Mouse (Mus musculus) liver, embryonic 11.5 days (tissue): ENCODE data around the gene Hephl1. TPM values are rescaled to one million over a fixed set of nuclear protein-coding genes. Genes with fewer than 3 reads are reported as not detected.
A peak's percentile ranks its signal among the peaks of the same experiment; 100 is the strongest.

Experiments used
- ATAC-seq: fragments of 200-750 bp; cut with Nextera tagmentation; replicated peaks from 2 replicates; pipeline ENCODE4 v1.8.0; 2017; ENCODE audit warnings: moderate number of reproducible peaks, mild to moderate bottlenecking, moderate TSS enrichment, moderate library complexity; ENCODE audit not compliant: low FRiP score
- DNase-seq: peaks from one replicate; pipeline ENCODE4 v3.0.0-alpha.2; 2017; ENCODE audit warnings: low spot score
- H3K27ac ChIP-seq: fragments of 300-500 bp; sonication (generic); 2 replicates; pipeline ENCODE4 v1.5.1; 2014; ENCODE audit warnings: mild to moderate bottlenecking, low read depth, low read length, control low read depth
- H3K27me3 ChIP-seq: fragments of 300-500 bp; sonication (generic); replicated peaks from 2 replicates; pipeline ENCODE4 v1.6.1; 2014; ENCODE audit warnings: low read length, mixed read lengths; ENCODE audit not compliant: control insufficient read depth, insufficient read depth
- H3K36me3 ChIP-seq: fragments of 300-500 bp; sonication (generic); 2 replicates; pipeline ENCODE4 v1.6.1; 2014; ENCODE audit warnings: mild to moderate bottlenecking, low read length, moderate library complexity, mixed read lengths; ENCODE audit not compliant: control insufficient read depth, insufficient read depth
- H3K4me1 ChIP-seq: fragments of 300-500 bp; sonication (generic); replicated peaks from 2 replicates; pipeline ENCODE4 v1.6.1; 2014; ENCODE audit warnings: low read length, mixed read lengths; ENCODE audit not compliant: control insufficient read depth, insufficient read depth
- H3K4me2 ChIP-seq: fragments of 300-500 bp; sonication (generic); 2 replicates; pipeline ENCODE4 v1.6.1; 2014; ENCODE audit warnings: mild to moderate bottlenecking, control low read depth, moderate library complexity
- H3K4me3 ChIP-seq: fragments of 300-500 bp; sonication (generic); 2 replicates; pipeline ENCODE4 v1.5.1; 2014; ENCODE audit warnings: low read depth, low read length, control low read depth
- H3K9ac ChIP-seq: fragments of 300-500 bp; sonication (generic); 2 replicates; pipeline ENCODE4 v1.6.1; 2014; ENCODE audit warnings: low read depth, low read length, control low read depth
- H3K9me3 ChIP-seq: fragments of 300-500 bp; sonication (generic); 2 replicates; pipeline ENCODE4 v1.6.1; 2016; ENCODE audit warnings: low read length, inconsistent platforms, mixed read lengths; ENCODE audit not compliant: control insufficient read depth
- WGBS: fragments of 180-500 bp; shearing (Covaris S2); extraction: QIAGEN DNeasy Blood & Tissue Kit; methylation state at CpG from one replicate; pipeline ENCODE4 v1.1.7; 2014; 5-methylcytosine and 5-hydroxymethylcytosine counted together
- polyA plus RNA-seq: library from polyadenylated mRNA; unstranded; fragments of >200 nt; fragmentation: Nextera tagmentation; extraction: Ambion mirVana; gene quantifications from 2 replicates; pipeline ENCODE4 v1.2.1, GENCODE M21; 2014

Hephl1 gene
- polyA plus RNA-seq, 1 experiment from 2014 or later: not detected

- no peak overlapping the region for H3K27ac ChIP-seq
- WGBS: 89% methylated on average over 4 of the region's 4 CpGs
- H3K9ac ChIP-seq: no peak overlapping the region
- no peaks in the 10 kb centered on the region for H3K27me3 ChIP-seq
- no peak for DNase-seq
- H3K9me3 ChIP-seq: no peaks in the 10 kb centered on the region
- no peak for ATAC-seq
- no peak overlapping the region for H3K4me3 ChIP-seq
- peaks cover 3% of the 10 kb centered on the region for H3K4me1 ChIP-seq
- no peak overlapping the region for H3K4me2 ChIP-seq
- no peaks in the 10 kb centered on the region for H3K36me3 ChIP-seq
Observed at GRCm38 (mm10) chr9:15032797-15033196, 79.1 kb downstream of the Hephl1 start.

GRCm38 (mm10) chr9:15030771-15031170 lies 81.1 kb downstream of the Hephl1 start:
- no peaks in the 10 kb centered on the region for H3K36me3 ChIP-seq
- no peak overlapping the region for H3K4me2 ChIP-seq
- no peak for ATAC-seq
- no peaks in the 10 kb centered on the region for H3K9me3 ChIP-seq
- WGBS: 79% methylated on average over 8 of the region's 8 CpGs
- no peak overlapping the region for H3K27ac ChIP-seq
- no peaks in the 10 kb centered on the region for H3K27me3 ChIP-seq
- H3K4me1 ChIP-seq: no peaks in the 10 kb centered on the region
- H3K9ac ChIP-seq: no peak overlapping the region
- DNase-seq: no peak
- no peak overlapping the region for H3K4me3 ChIP-seq

- WGBS: 50% methylated on average over 5 of the region's 5 CpGs
- H3K9me3 ChIP-seq: no peaks in the 10 kb centered on the region
- H3K36me3 ChIP-seq: no peaks in the 10 kb centered on the region
- H3K4me1 ChIP-seq: no peaks in the 10 kb centered on the region
- ATAC-seq (peak; percentile 60), DNase-seq (no peak)
- H3K9ac ChIP-seq: no peak overlapping the region
- H3K27me3 ChIP-seq: no peaks in the 10 kb centered on the region
- H3K4me3 ChIP-seq: no peak overlapping the region
- H3K27ac ChIP-seq: no peak overlapping the region
- H3K4me2 ChIP-seq: no peak overlapping the region
Observed at GRCm38 (mm10) chr9:15029025-15029727, 82.7 kb downstream of the Hephl1 start.

GRCm38 (mm10) chr9:15027725-15028124 lies 84.2 kb downstream of the Hephl1 start:
- no peak overlapping the region for H3K27ac ChIP-seq
- no peaks in the 10 kb centered on the region for H3K9me3 ChIP-seq
- no peak overlapping the region for H3K9ac ChIP-seq
- no peak overlapping the region for H3K4me3 ChIP-seq
- ATAC-seq (no peak), DNase-seq (no peak)
- H3K4me1 ChIP-seq: no peaks in the 10 kb centered on the region
- H3K4me2 ChIP-seq: no peak overlapping the region
- 56% methylated on average over 3 of the region's 3 CpGs for WGBS
- no peaks in the 10 kb centered on the region for H3K27me3 ChIP-seq
- no peaks in the 10 kb centered on the region for H3K36me3 ChIP-seq

- Histone ChIP-seq H3K9me3 (no peaks in the 10 kb centered on the region), H3K4me1 (no peaks in the 10 kb centered on the region), H3K4me3 (no peak overlapping the region), H3K36me3 (no peaks in the 10 kb centered on the region), H3K27me3 (no peaks in the 10 kb centered on the region), H3K4me2 (no peak overlapping the region), H3K27ac (no peak overlapping the region), H3K9ac (no peak overlapping the region)
- ATAC-seq (no peak), DNase-seq (no peak)
- WGBS: 72% methylated on average over 1 of the region's 1 CpGs
Observed at GRCm38 (mm10) chr9:15023049-15023448, 88.9 kb downstream of the Hephl1 start.

GRCm38 (mm10) chr9:15021156-15021555 lies 90.8 kb downstream of the Hephl1 start:
- 59% methylated on average over 9 of the region's 9 CpGs for whole genome bisulfite sequencing
- H3K27me3 ChIP-seq: no peaks in the 10 kb centered on the region
- H3K4me3 ChIP-seq: no peak overlapping the region
- ATAC-seq (no peak), DNase-seq (no peak)
- no peaks in the 10 kb centered on the region for H3K36me3 ChIP-seq
- H3K27ac ChIP-seq: no peak overlapping the region
- no peaks in the 10 kb centered on the region for H3K4me1 ChIP-seq
- H3K4me2 ChIP-seq: no peak overlapping the region
- H3K9me3 ChIP-seq: no peaks in the 10 kb centered on the region
- H3K9ac ChIP-seq: no peak overlapping the region

GRCm38 (mm10) chr9:15020561-15021080 lies 91.3 kb downstream of the Hephl1 start:
- 85% methylated on average over 5 of the region's 5 CpGs for WGBS
- H3K9me3 ChIP-seq: no peaks in the 10 kb centered on the region
- ATAC-seq (no peak), DNase-seq (no peak)
- H3K27me3 ChIP-seq: no peaks in the 10 kb centered on the region
- no peak overlapping the region for H3K9ac ChIP-seq
- no peak overlapping the region for H3K4me3 ChIP-seq
- no peak overlapping the region for H3K4me2 ChIP-seq
- H3K36me3 ChIP-seq: no peaks in the 10 kb centered on the region
- H3K27ac ChIP-seq: no peak overlapping the region
- H3K4me1 ChIP-seq: no peaks in the 10 kb centered on the region

GRCm38 (mm10) chr9:15018756-15019131 lies 93.2 kb downstream of the Hephl1 start:
- H3K36me3 ChIP-seq: no peaks in the 10 kb centered on the region
- no peaks in the 10 kb centered on the region for H3K9me3 ChIP-seq
- H3K4me1 ChIP-seq: no peaks in the 10 kb centered on the region
- no peaks in the 10 kb centered on the region for H3K27me3 ChIP-seq
- no peak overlapping the region for H3K9ac ChIP-seq
- ATAC-seq (no peak), DNase-seq (no peak)
- H3K27ac ChIP-seq: no peak overlapping the region
- H3K4me3 ChIP-seq: no peak overlapping the region
- no peak overlapping the region for H3K4me2 ChIP-seq
- 63% methylated on average over 5 of the region's 5 CpGs for WGBS
